Mouse (Mus musculus): ENCODE measurements around the gene Hist1h3f. TPM values are rescaled to one million over a fixed set of nuclear protein-coding genes. Genes with fewer than 3 reads are reported as not detected.
A peak's percentile ranks its signal among the peaks of the same experiment; 100 is the strongest.
"Not testable (repeated sequence)": the region's sequence is repeated elsewhere in the genome, so short reads cannot be mapped to it uniquely, and the experiment has no call there.

The Hist1h3f gene
- total RNA-seq, 2 experiments from 2014 or later, result 19.7 to 24.2 TPM

DNA sequence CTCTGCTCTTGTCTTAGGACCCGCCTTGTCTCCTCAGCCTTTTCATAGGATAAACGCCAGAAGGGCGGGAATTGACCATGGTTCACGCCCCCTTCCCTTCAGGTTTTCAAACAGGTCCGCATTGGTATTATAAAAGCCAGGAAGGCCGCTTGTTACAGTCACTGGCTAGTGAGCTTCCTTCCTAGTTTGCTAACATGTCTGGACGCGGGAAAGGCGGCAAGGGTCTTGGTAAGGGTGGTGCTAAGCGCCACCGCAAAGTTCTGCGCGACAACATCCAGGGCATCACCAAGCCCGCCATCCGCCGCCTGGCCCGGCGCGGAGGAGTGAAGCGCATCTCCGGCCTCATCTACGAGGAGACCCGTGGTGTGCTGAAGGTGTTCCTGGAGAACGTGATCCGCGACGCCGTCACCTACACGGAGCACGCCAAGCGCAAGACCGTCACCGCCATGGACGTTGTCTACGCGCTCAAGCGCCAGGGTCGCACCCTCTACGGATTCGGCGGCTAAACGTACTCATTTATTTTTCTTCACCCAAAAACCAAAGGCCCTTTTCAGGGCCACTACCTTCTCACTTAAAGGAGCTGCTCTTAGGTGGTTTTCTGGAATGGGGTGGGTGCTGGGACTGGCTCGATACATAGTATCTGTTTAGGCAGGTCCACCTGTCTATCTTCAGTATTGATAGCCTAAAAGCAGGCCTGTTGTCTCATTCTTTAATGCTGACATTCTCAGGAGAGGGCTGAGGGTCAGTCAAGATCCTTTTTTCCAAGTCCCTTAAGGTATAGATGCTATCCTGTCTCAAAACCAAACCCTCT, 37.8 kb downstream of the Hist1h3f start, which contains the start of gene Hist1h4d:
Gene Hist1h4d (plus strand): TSS at position 191 of the 811 bp plus-strand sequence.
- DNase-seq (ENCODE audit: low spot score in 2 of 2), result peak; percentile 97 to 99

DNA sequence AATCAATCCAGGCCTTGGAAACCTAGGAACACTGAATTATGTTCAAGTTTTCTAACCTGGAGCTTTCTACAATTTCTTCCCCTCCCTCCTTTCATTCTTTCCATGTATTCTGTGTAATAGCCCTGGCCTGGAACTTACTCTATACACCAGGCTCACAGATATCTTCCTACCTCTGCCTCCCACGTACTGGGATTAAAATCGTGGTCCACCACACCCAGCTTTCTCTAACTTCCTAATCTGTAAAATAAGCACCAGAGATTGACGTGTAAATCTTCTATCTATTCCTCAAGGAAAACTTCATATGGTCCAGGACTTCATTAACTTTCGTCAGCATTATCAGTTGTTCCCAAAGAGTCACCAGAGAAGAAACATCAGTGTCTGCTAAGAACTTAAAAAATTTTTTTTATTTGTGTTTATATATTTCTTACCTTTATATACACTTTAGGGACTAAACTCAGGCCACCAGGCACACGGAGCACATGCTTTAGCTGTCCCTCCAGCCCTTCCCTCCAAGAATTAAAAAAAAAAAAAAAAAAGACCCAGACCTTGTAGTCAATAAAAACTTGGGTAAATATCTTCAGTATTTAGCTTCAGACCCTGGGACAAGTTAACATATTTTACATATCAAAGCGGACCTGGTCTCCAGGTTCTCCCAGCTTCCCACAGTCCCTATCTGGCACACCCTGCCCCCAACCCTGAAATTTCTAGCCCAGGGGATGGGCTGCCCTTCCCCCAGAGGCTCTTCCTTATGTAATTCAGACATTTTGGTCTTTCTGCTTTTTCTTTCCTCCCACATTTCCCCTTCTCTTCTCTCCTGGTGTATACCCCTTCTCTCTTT, 38.6 kb downstream of the Hist1h3f start:
- no peak for DNase-seq (ENCODE audit: low spot score in 2 of 2)

DNA sequence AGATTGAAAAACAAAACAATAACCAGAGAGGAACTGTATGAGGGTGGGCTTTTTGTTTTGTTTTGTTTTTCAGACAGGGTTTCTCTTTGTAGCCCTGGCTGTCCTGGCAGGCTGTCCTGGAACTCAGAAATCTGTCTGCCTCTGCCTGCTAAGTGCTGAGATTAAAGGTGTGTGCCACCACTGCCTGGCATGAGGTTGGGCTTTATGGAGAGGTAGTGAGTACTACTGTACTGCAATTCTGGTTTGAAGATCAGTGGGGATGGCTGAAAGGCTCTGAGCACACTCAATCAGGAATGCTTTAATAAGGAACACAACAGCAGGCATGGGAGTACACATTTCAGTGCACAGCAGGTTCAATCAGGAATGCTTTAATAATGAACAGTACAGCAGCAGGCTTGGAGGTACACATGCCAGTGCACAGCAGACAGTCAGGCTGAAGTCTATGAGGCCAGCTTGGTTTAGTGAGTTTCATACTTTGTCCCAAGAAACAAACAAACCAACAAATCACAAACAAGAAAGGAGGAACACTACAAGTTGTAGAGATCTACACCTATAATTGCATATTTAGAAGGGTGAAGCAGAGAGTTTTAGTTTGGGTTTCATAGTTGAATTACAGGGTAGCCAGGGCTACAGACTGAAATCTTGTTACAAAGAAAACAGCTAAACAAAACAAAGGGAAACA, 39.7 kb downstream of the Hist1h3f start:
- DNase-seq (ENCODE audit: low spot score in 2 of 2), result no peak

DNA sequence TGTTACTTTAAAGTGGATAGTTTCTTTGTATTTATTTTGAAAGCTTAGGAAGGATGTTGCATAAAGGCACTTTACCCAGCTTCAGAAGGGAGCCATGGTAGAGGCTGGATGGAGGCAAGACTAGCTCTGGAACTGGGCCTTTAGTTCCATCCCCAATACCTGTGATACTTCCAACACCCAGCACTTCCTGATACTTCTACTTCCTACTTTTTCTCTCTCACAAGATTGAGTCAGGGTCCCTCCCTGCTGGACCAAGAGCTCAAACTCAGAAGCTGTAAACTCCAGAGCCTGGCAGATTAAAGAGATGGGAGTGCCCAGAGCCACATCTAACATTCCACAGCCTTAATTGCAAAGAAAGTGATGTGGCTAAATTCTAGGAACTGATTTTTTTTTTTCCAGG, 40.5 kb downstream of the Hist1h3f start:
- DNase-seq (ENCODE audit: low spot score in 2 of 2), result no peak

DNA sequence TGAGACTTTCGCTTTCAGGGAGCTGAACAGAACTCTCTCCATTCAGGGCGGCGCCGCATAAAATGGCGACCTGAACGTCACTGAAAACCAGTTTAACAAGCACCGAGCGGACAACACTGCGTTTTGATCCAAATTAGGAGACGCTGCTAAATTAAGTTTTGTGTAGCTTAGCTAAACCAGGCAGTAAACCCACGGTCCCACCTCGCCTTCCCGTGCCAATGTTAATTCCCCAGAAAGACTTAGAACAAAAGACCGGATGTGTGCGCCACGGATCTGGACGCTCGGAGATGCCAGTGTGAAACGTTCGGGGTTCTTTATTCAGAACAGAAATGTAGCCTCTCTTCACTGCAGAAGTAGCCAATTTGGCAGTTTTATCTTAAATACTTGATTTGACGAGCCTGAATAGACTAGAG, 41.2 kb downstream of the Hist1h3f start:
- DNase-seq (ENCODE audit: low spot score in 2 of 2), result peak; percentile 68 to 71

DNA sequence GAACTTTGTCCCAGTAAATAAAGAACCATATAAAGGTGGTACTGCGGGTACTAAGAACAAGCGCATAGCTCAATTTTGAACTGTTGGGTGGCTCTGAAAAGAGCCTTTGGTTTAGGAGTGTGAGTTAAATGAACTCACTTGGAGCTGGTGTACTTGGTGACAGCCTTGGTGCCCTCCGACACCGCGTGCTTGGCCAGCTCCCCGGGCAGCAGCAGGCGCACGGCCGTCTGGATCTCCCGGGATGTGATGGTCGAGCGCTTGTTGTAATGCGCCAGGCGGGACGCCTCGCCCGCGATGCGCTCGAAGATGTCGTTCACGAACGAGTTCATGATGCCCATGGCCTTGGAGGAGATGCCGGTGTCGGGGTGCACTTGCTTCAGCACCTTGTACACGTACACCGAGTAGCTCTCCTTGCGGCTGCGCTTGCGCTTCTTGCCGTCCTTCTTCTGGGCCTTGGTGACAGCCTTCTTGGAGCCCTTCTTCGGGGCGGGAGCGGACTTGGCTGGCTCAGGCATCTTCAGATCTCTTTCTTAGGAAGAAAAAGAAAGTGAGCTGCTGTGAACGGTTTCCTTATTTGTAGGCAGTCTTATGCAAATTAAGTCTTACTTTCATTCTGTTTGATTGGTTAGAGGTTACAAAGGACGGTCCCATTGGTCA, 41.7 kb downstream of the Hist1h3f start:
- peak; percentile 61 to 89 for DNase-seq (ENCODE audit: low spot score in 2 of 2)

DNA sequence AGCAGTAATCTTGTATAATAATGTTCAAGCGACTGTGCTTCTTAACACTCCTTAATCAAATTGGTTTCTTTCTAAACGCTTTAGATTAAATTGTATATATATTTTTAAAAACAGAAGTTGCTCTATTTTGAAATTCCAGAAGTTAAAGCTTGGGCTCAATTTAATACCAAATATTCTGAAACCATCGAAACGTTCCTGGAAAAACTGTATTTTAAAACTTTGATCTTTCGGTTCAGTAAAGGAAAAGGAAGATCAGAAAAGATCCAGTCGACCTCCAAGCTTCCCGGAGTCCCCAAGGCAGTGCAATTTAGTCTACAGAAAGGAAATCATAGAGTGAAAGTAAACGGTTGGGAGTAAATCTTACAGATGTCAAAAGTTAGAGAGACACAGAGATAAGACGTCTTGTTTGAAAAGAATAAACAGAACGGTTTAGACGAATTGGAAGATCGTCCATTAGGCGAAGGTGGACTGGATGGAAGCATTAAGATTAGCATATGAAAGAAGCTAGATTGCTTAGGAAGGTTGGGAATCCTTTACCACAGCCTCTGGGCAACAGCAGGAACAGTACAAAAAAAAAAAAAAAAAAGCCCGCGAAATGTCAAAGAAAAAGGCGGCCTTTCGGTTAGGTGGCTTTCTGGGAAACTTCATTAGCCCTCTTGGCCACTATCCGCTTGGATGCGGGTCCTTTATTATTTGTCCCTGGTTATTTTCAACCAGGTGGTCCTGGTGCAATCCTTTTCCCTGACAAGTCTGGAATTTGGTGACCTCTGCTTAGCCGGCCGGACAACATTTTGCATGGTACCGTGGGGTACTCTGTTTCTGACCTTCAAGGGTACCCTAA, 42.5 kb downstream of the Hist1h3f start:
- no peak for DNase-seq (ENCODE audit: low spot score in 2 of 2)

DNA sequence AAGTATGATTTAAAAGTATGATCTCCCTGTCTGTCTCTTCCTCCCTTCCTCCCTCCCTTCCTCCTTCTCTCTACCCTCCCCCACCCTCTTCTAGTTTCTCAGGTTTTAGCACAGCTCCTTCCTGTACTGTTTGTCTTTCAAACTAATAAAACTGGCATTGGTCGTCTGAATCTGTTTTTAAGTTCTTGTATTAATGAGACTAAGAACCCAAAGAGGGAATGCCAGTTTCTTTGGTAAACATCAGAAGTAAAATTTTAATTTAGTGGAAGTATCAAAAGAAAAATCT, 43.0 kb downstream of the Hist1h3f start:
- no peak for DNase-seq (ENCODE audit: low spot score in 2 of 2)

DNA sequence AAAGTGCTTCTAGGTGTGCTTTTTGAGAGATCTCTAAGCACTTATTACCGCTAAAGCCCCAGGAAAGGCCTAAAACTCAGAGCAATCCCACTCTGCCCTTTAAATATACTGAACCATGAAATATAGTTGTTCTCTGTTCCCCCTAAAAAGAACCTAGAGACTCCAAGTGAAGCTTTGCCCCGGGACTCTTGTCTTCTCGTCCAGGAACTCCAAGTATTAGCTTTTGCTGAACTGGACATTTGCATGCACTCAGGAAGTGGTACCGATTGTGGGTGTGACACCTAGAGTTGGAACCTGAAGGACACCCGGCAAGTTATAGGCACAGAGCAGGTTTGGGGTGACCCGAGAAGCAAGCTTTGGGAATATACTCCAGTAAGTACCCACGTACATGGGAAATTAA, 47.4 kb downstream of the Hist1h3f start:
- DNase-seq (ENCODE audit: low spot score in 2 of 2), result no peak

DNA sequence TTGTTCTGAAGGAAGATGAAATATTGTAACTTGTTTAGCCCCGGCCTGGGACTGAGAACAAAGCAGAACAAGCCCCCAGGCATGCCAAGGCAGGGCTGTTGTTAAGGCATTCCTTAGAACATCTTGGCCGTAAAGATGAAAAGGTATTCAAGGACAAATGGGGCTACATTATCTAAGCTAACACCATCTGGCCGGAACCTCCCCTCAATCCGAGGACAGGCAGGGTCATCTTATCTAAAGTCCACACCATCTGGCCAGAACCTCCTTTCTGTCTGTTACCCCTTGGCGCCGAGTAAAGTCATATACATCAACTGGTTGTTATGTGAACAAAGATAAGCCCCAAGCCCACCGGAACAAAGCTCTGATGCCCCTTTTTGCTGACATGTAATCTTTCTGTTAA, 48.0 kb downstream of the Hist1h3f start:
- not testable (repeated sequence) for DNase-seq (ENCODE audit: low spot score in 2 of 2)

DNA sequence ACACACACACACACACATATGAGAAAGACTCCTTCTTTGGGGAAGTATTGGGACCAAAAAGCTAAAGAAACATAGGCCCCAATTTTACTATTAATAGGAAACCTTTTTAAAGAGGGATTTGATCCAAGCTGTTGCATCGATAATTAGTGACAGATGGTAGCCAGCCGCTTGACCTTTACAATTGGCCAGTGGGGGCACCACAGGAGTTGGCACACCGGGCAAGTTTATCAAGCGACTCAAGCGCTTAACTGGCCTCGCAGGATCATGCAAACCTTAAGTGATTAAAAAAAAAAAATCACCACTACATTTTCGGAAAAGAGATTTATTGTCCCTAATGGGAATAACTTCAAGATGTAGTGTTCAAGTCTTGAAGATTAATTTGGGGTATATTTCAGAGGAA, 48.8 kb downstream of the Hist1h3f start:
- no peak for DNase-seq (ENCODE audit: low spot score in 2 of 2)

DNA sequence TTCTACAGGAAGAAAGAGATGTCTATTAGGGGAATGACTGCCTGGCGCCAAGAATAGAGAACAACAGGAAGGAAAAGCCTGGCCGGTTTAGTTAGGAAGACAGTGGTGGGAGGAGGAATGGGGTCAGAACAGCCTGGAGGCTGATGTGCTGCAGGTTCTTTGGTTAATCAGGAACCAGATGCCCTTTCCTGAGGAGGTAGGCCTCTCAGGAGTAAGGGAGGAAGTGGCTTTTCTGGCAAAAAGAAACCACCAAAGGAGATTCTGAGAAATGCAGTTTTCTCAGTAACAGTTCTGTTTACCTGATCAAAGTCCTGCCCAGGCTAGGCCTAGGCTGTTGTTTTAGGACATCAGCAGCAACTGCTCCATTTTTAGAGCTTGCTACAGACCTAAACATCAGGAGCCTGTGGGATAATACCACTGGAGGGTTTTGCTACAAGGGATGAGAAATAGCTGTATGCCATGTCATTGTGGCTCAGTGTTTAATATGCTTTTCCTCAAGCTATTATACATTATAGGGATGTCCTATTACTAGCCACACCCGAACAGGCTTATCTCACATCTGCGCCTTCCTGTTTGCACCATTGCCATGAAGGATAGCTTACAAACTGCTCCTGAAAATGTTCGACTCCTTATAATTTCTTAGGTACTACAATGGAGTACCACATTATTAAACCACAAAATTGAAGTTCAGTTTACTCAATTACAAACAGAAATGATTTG, 49.4 kb downstream of the Hist1h3f start:
- DNase-seq (ENCODE audit: low spot score in 2 of 2), result no peak

Small RNAs within 50 kb of the gene (microRNA-seq; reads per million reads assigned to microRNA genes)
- gene Gm44297, result 0 reads per million in 2 experiments
- 0 reads per million in 2 experiments for gene Gm44359
- 0 reads per million in 2 experiments for gene Gm44394
- 0 to 0.45 reads per million in 2 experiments for gene n-TStga1

Other genes starting within 250 kb of the Hist1h3f start
- gene Zfp322a, start 174.8 kb upstream of the Hist1h3f start, total RNA-seq (2021), result 10 to 100 TPM; 34.9 to 39.8 TPM
- gene Abt1, start 120.2 kb upstream of the Hist1h3f start, total RNA-seq (2021), result 1 to 10 TPM; 7.0 TPM
- gene Btn1a1, start 78.2 kb upstream of the Hist1h3f start, total RNA-seq (2021), result not detected
- gene Btn2a2, start 55.2 kb upstream of the Hist1h3f start, total RNA-seq (2021), result 1 to 10 TPM in 1 of 2 experiments, under 1 TPM in 1; 0.58 to 1.0 TPM
- 100 to 1,000 TPM; 253 to 315 TPM for gene Hist1h4h, start 13.0 kb upstream of the Hist1h3f start, total RNA-seq (2021)
- 10 to 100 TPM; 23.4 to 33.5 TPM for gene Hist1h2af, start 10.1 kb upstream of the Hist1h3f start, total RNA-seq (2021)
- gene Hist1h3g, start 8.6 kb upstream of the Hist1h3f start, total RNA-seq (2021), result 10 to 100 TPM in 1 of 2 experiments, 1 to 10 TPM in 1; 3.7 to 12.5 TPM
- 1 to 10 TPM; 1.2 to 1.9 TPM for gene Hist1h2bh, start 660 bp upstream of the Hist1h3f start, total RNA-seq (2021)
- 100 to 1,000 TPM; 122 to 142 TPM for gene Hist1h4f, start 7.6 kb downstream of the Hist1h3f start, total RNA-seq (2021)
- 1 to 10 TPM; 4.6 to 4.8 TPM for gene Hist1h1d, start 9.2 kb downstream of the Hist1h3f start, total RNA-seq (2021)
- gene Hist1h3e, start 18.3 kb downstream of the Hist1h3f start, total RNA-seq (2021), result 10 to 100 TPM; 60.0 to 69.0 TPM
- gene Hist1h2ae, start 27.2 kb downstream of the Hist1h3f start, total RNA-seq (2021), result 10 to 100 TPM; 10.3 TPM
- gene Hist1h2bg, start 27.3 kb downstream of the Hist1h3f start, total RNA-seq (2021), result 10 to 100 TPM; 93.3 to 96.2 TPM
- gene Hist1h2bf, start 30.1 kb downstream of the Hist1h3f start, total RNA-seq (2021), result 10 to 100 TPM; 32.6 to 42.1 TPM
- gene Hist1h2ad, start 30.3 kb downstream of the Hist1h3f start, total RNA-seq (2021), result 1 to 10 TPM; 1.1 to 9.9 TPM
- 10 to 100 TPM; 11.1 to 12.1 TPM for gene Hist1h3d, start 31.7 kb downstream of the Hist1h3f start, total RNA-seq (2021)
- gene Hist1h4d, start 37.5 kb downstream of the Hist1h3f start, total RNA-seq (2021), result 100 to 1,000 TPM; 128 to 149 TPM
- 1 to 10 TPM; 6.8 to 8.7 TPM for gene Hist1h2be, start 77.1 kb downstream of the Hist1h3f start, total RNA-seq (2021)
- gene Hist1h1e, start 78.5 kb downstream of the Hist1h3f start, total RNA-seq (2021), result 10 to 100 TPM; 63.5 to 74.1 TPM
- gene Hist1h2ac, start 139.9 kb downstream of the Hist1h3f start, total RNA-seq (2021), result 1 to 10 TPM; 2.9 TPM
- 10 to 100 TPM; 37.1 to 42.7 TPM for gene Hist1h2bc, start 140.1 kb downstream of the Hist1h3f start, total RNA-seq (2021)
- gene Hist1h1t, start 151.8 kb downstream of the Hist1h3f start, total RNA-seq (2021), result not detected
- 100 to 1,000 TPM in 1 of 2 experiments, 10 to 100 TPM in 1; 94.6 to 106 TPM for gene Hist1h4c, start 154.4 kb downstream of the Hist1h3f start, total RNA-seq (2021)
- 1 to 10 TPM; 3.4 to 5.4 TPM for gene Hfe, start 166.8 kb downstream of the Hist1h3f start, total RNA-seq (2021)
- 10 to 100 TPM; 64.6 to 74.5 TPM for gene Hist1h1c, start 194.8 kb downstream of the Hist1h3f start, total RNA-seq (2021)
- gene Hist1h3c, start 201.6 kb downstream of the Hist1h3f start, total RNA-seq (2021), result 10 to 100 TPM; 11.9 to 12.2 TPM
- 10 to 100 TPM; 19.6 to 29.4 TPM for gene Hist1h2bb, start 202.7 kb downstream of the Hist1h3f start, total RNA-seq (2021)
- gene Hist1h2ab, start 207.1 kb downstream of the Hist1h3f start, total RNA-seq (2021), result 10 to 100 TPM; 27.5 to 46.6 TPM
- gene Hist1h3b, start 208.2 kb downstream of the Hist1h3f start, total RNA-seq (2021), result 10 to 100 TPM; 26.7 to 45.4 TPM
- 10 to 100 TPM; 57.3 to 79.4 TPM for gene Hist1h4b, start 213.0 kb downstream of the Hist1h3f start, total RNA-seq (2021)
- 10 to 100 TPM; 51.4 to 65.1 TPM for gene Hist1h4a, start 217.2 kb downstream of the Hist1h3f start, total RNA-seq (2021)
- 10 to 100 TPM; 29.8 to 47.4 TPM for gene Hist1h3a, start 218.3 kb downstream of the Hist1h3f start, total RNA-seq (2021)
- 10 to 100 TPM; 22.8 to 32.9 TPM for gene Hist1h1a, start 219.6 kb downstream of the Hist1h3f start, total RNA-seq (2021)
- not detected for gene Trim38, start 225.9 kb downstream of the Hist1h3f start, total RNA-seq (2021)